Mouse (Mus musculus): ENCODE measurements around the gene Serpina7. TPM values are rescaled to one million over a fixed set of nuclear protein-coding genes. Genes with fewer than 3 reads are reported as not detected.

Gene Serpina7
- polyA plus RNA-seq (2012; rRNA removed) = not detected in 2 replicates

DNA sequence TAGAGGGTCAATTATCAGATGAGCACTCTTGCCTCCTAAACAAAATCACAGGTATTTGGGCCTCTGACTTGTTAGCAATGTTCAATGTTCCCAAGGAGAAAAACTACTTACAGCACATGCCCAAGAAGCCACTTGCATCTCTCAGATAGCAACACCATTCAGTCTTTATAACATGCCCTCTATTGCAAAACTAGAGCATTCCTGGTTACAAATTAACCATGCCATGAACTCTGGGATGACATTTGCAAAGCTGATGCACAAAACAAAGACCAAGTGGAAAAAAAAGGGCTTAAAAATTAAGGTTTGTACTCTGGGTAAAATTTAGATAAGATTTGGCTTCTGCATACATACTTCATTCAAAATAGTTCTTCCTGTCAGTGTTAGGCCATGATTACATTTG is at the start of gene Serpina7:
Gene Serpina7 (minus strand): TSS at position 160 of the 400 bp plus-strand sequence.
- no peak for DNase-seq (ENCODE audit: low read depth in 1 of 2, low spot score in 2 of 2)

DNA sequence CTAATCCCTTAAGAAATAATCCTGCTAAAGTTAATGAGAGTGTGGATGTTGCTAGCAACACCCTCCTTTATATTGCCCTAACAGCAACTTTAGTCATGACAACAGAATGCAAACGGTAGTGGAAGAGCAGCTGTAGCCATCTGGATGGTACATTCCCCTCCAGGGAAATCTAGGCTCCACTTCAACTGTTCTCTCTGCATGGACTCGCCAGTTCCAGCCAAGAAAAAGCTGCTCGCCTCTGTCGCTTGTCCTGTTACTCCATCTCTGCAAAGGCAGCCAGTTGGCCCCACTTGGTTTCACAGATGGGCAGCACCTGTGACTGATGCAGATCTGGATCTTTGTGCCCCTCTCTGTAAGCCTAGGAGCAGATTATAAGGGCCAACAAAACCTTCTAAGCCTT is 49.0 kb upstream of the Serpina7 start:
- WGBS = 75% methylated on average over 4 of the region's 4 CpGs

More for the DNA sequence above, at the start of gene Serpina7:
- no peak for TF ChIP-seq CTCF (IDR thresholded peaks at IDR 0.05; ENCODE audit: extremely low read depth, insufficient read depth, insufficient read length, insufficient replicate concordance)
- TF ChIP-seq POLR2A (IDR thresholded peaks at IDR 0.05; ENCODE audit: low read depth, low read length) = no peak
- Histone ChIP-seq H3K27me3 (ENCODE audit: control insufficient read depth, insufficient read depth, low read length) (no peaks in the 10 kb centered on the region), H3K36me3 (ENCODE audit: control insufficient read depth, insufficient read depth, low read length) (no peaks in the 10 kb centered on the region), H3K4me3 (ENCODE audit: extremely low read depth, insufficient read depth, insufficient read length) (no peak within 1 kb of the TSS), H3K27ac (ENCODE audit: insufficient read depth, low read length) (no peak within 1 kb of the TSS), H3K4me1 (ENCODE audit: control insufficient read depth, insufficient read depth, insufficient read length) (no peaks in the 10 kb centered on the region)

DNA sequence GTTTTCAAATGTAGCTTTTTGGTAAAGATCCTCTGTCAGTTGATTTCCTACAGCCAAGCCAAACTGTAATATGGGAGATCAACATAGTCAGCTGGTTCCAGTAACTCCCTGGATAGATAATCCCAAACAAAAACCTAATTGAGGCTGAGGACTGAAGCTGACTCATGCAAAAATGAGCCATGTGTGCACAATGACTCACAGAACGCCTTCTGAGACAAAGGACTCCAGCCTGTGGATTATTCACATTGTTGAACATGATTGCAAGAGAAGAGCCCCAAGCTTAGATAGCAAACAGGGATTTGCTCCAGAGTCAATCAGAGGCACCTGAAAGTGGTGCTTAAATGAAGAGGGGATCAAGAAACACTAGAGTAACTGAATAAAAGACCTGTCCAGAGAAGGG is 12.2 kb upstream of the Serpina7 start:
- Histone ChIP-seq H3K36me3 (ENCODE audit: control insufficient read depth, insufficient read depth, low read length) (no peaks in the 10 kb centered on the region), H3K27ac (ENCODE audit: insufficient read depth, low read length) (no peak overlapping the region), H3K4me3 (ENCODE audit: extremely low read depth, insufficient read depth, insufficient read length) (no peak overlapping the region), H3K4me1 (ENCODE audit: control insufficient read depth, insufficient read depth, insufficient read length) (no peaks in the 10 kb centered on the region), H3K27me3 (ENCODE audit: control insufficient read depth, insufficient read depth, low read length) (no peaks in the 10 kb centered on the region)
- no peak for DNase-seq (ENCODE audit: low read depth in 1 of 2, low spot score in 2 of 2)
- 70% methylated on average over 1 of the region's 1 CpGs for WGBS
- TF ChIP-seq POLR2A (IDR thresholded peaks at IDR 0.05; ENCODE audit: low read depth, low read length) (no peak), CTCF (IDR thresholded peaks at IDR 0.05; ENCODE audit: extremely low read depth, insufficient read depth, insufficient read length, insufficient replicate concordance) (no peak)

More for the DNA sequence above, 49.0 kb upstream of the Serpina7 start:
- no peaks in the 10 kb centered on the region for H3K36me3 ChIP-seq (ENCODE audit: control insufficient read depth, insufficient read depth, low read length)
- no peak overlapping the region for H3K27ac ChIP-seq (ENCODE audit: insufficient read depth, low read length)
- DNase-seq (ENCODE audit: low read depth in 1 of 2, low spot score in 2 of 2) = no peak
- no peaks in the 10 kb centered on the region for H3K4me1 ChIP-seq (ENCODE audit: control insufficient read depth, insufficient read depth, insufficient read length)
- H3K27me3 ChIP-seq (ENCODE audit: control insufficient read depth, insufficient read depth, low read length) = no peaks in the 10 kb centered on the region
- H3K4me3 ChIP-seq (ENCODE audit: extremely low read depth, insufficient read depth, insufficient read length) = no peak overlapping the region
- TF ChIP-seq POLR2A (IDR thresholded peaks at IDR 0.05; ENCODE audit: low read depth, low read length) (no peak), CTCF (IDR thresholded peaks at IDR 0.05; ENCODE audit: extremely low read depth, insufficient read depth, insufficient read length, insufficient replicate concordance) (no peak)

DNA sequence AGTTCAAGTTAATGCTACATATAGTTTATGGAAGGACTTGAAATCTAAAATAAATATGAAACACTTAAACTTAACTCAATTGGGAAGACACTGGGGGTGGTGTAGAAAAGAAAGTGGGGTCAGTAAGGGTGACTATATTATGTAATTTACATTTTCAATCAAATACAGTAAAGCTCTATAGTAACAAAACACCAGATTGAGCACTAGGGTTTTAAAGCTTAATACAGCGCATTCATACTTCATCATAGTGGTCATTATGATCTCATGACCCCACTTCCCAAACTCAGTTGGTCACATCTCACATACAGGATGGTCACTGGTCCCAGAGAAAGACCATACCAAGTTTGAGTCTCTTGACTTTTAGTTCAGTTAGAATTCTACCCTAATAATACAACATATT is 907 bp upstream of the Serpina7 start, which contains the start of gene 4930513O06Rik:
Gene 4930513O06Rik (plus strand): TSS at position 301 of the 400 bp plus-strand sequence.
- Histone ChIP-seq H3K4me3 (ENCODE audit: extremely low read depth, insufficient read depth, insufficient read length) (no peak within 1 kb of the TSS), H3K27ac (ENCODE audit: insufficient read depth, low read length) (no peak within 1 kb of the TSS), H3K4me1 (ENCODE audit: control insufficient read depth, insufficient read depth, insufficient read length) (no peaks in the 10 kb centered on the region), H3K27me3 (ENCODE audit: control insufficient read depth, insufficient read depth, low read length) (no peaks in the 10 kb centered on the region), H3K36me3 (ENCODE audit: control insufficient read depth, insufficient read depth, low read length) (no peaks in the 10 kb centered on the region)
- TF ChIP-seq POLR2A (IDR thresholded peaks at IDR 0.05; ENCODE audit: low read depth, low read length) (no peak), CTCF (IDR thresholded peaks at IDR 0.05; ENCODE audit: extremely low read depth, insufficient read depth, insufficient read length, insufficient replicate concordance) (no peak)
- no peak for DNase-seq (ENCODE audit: low read depth in 1 of 2, low spot score in 2 of 2)
- WGBS = 94% methylated on average over 1 of the region's 1 CpGs

DNA sequence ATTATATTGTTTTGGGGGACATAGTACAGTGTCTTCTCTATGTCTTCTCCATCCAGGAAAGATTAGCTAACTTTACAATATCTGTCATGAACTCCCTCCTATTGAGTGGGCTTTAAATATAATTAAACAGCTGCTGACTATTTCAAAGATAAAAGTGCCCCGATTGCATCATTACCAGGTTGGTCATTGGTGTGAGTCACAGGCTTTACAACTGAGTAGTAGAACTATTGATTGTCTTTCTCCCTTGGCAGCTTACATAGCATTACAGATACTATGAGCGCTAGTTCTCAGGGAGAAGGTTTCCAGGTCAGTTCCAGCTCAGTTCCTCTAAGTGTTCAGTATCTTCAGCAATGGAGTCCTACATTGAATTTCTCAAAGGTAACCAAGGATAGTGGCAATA is 6.5 kb downstream of the Serpina7 start:
- no peaks in the 10 kb centered on the region for H3K27me3 ChIP-seq (ENCODE audit: control insufficient read depth, insufficient read depth, low read length)
- no peak for DNase-seq (ENCODE audit: low read depth in 1 of 2, low spot score in 2 of 2)
- WGBS = 90% methylated on average over 2 of the region's 2 CpGs
- TF ChIP-seq CTCF (IDR thresholded peaks at IDR 0.05; ENCODE audit: extremely low read depth, insufficient read depth, insufficient read length, insufficient replicate concordance) (no peak), POLR2A (IDR thresholded peaks at IDR 0.05; ENCODE audit: low read depth, low read length) (no peak)
- no peak overlapping the region for H3K27ac ChIP-seq (ENCODE audit: insufficient read depth, low read length)
- H3K4me1 ChIP-seq (ENCODE audit: control insufficient read depth, insufficient read depth, insufficient read length) = no peaks in the 10 kb centered on the region
- no peak overlapping the region for H3K4me3 ChIP-seq (ENCODE audit: extremely low read depth, insufficient read depth, insufficient read length)
- H3K36me3 ChIP-seq (ENCODE audit: control insufficient read depth, insufficient read depth, low read length) = no peaks in the 10 kb centered on the region

DNA sequence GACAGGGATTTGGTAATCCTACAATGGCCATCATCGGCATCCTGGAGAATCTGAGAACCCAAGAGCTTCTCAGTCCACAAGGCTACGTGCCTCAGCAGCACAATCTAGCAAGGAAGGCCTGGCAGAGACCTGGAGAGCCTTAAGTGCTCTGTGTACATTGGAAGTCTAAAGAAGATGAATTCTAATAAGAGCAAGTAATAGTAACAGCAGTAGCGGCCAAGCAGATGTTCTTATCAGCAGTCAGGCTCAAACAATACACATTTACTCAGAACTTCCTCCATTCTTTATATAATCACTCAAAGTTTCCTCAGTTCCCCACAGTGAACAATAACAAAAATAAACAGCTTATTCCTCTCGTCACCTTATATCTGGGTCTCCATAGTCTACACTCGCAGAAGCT is 21.0 kb downstream of the Serpina7 start:
- no peaks in the 10 kb centered on the region for H3K36me3 ChIP-seq (ENCODE audit: control insufficient read depth, insufficient read depth, low read length)
- 79% methylated on average over 5 of the region's 5 CpGs for WGBS
- no peak for TF ChIP-seq CTCF (IDR thresholded peaks at IDR 0.05; ENCODE audit: extremely low read depth, insufficient read depth, insufficient read length, insufficient replicate concordance)
- TF ChIP-seq POLR2A (IDR thresholded peaks at IDR 0.05; ENCODE audit: low read depth, low read length) = no peak
- no peaks in the 10 kb centered on the region for H3K27me3 ChIP-seq (ENCODE audit: control insufficient read depth, insufficient read depth, low read length)
- no peak overlapping the region for H3K27ac ChIP-seq (ENCODE audit: insufficient read depth, low read length)
- H3K4me1 ChIP-seq (ENCODE audit: control insufficient read depth, insufficient read depth, insufficient read length) = no peaks in the 10 kb centered on the region
- H3K4me3 ChIP-seq (ENCODE audit: extremely low read depth, insufficient read depth, insufficient read length) = no peak overlapping the region
- no peak for DNase-seq (ENCODE audit: low read depth in 1 of 2, low spot score in 2 of 2)

DNA sequence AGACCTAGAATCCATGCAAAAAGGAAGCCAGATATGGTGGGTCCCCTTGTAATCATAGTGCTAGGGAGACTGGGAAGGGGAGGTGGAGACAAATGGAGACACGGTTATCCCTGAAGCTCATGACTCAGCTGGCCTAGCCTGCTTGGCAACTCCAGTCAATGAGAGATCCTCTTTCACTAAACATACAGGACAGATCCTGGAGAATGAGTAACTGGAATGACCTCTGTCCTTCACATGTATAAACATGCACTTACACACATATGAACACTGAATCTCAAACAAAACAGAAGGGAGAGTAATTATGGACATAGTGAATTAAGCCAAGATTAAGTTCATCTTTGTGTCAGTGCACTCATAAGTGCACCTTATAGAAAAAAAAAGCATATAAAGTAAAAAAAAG is 31.9 kb downstream of the Serpina7 start:
- no peak for DNase-seq (ENCODE audit: low read depth in 1 of 2, low spot score in 2 of 2)
- Histone ChIP-seq H3K27me3 (ENCODE audit: control insufficient read depth, insufficient read depth, low read length) (no peaks in the 10 kb centered on the region), H3K4me3 (ENCODE audit: extremely low read depth, insufficient read depth, insufficient read length) (no peak overlapping the region), H3K36me3 (ENCODE audit: control insufficient read depth, insufficient read depth, low read length) (no peaks in the 10 kb centered on the region), H3K4me1 (ENCODE audit: control insufficient read depth, insufficient read depth, insufficient read length) (no peaks in the 10 kb centered on the region), H3K27ac (ENCODE audit: insufficient read depth, low read length) (no peak overlapping the region)
- WGBS = 91% methylated on average over 1 of the region's 1 CpGs
- TF ChIP-seq CTCF (IDR thresholded peaks at IDR 0.05; ENCODE audit: extremely low read depth, insufficient read depth, insufficient read length, insufficient replicate concordance) (no peak), POLR2A (IDR thresholded peaks at IDR 0.05; ENCODE audit: low read depth, low read length) (no peak)

Measured in spleen, adult 2 months (tissue).